ENCODE assay signal across 8 mouse cellular contexts in the genomic region with DNA sequence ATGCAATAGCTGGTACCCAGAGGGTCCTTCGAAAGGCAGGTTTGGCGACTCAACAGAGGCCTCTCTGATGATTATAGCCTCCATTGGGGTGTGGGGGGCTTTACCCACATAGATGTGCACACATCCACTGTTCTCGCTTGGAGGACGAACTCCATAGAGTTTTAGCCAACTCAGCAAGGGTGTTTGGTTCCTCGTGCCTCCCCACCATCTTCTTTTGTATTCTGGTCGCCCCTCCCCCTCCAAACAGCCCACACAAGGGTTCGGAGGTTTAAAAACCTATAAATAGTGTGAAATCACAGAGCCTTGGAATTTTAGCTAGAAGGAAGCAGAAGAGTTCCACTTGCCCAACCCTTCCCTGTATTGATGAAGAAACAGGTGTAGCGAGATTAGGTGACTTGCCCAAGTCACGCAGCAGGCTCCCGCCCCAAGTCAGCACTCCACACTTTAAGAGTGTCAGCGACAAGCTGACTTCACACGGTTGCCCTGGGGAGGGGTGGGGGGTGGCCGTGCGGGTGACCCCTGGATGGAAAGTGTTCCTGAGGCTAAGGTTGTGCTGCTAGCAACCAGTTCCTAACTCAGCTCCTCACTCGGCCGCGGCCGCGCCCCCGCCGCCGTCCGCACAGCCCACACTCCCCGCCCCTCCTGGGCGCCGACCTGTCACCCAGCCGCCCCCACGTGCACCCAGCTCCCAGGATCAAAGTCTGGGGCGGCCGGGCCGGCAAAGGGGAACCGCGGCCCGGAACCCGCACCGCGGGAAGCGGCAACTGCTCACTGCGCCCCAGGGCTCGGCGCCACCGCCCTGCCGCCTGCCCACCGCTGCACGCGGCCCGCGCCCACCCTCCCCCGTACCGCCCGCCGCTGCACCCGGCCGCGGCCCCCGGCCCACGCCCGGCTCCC. TPM values are rescaled to one million over a fixed set of nuclear protein-coding genes. Genes with fewer than 3 reads are reported as not detected.
DNase-seq lines count a peak whose midpoint lies in the region; ATAC-seq and TF ChIP-seq lines count a peak whose summit lies in the region.

No protein-coding gene starts in this region.

- H3K27ac ChIP-seq in cerebellum, adult 2 months (ENCODE audit: insufficient read depth, low read length) = no peak overlapping the region
- H3K27ac ChIP-seq in heart, postnatal 0 days (ENCODE audit: low read depth) = peak overlapping the region; percentile 63; the same call in 1 of the 2 replicates
- H3K27ac ChIP-seq in midbrain, embryonic 10.5 days (replicated peaks) = peak overlapping the region; percentile 93

- peak overlapping the region; percentile 94 for H3K4me2 ChIP-seq in heart, postnatal 0 days (ENCODE audit: low read depth, low read length)

- TF ChIP-seq EP300 in heart, postnatal 0 days (IDR thresholded peaks at IDR 0.05; ENCODE audit: low read depth) = no peak

- peaks cover 19% of the 10 kb centered on the region for H3K36me3 ChIP-seq in heart, postnatal 0 days (replicated peaks; ENCODE audit: control insufficient read depth, insufficient read depth, low read length)
- peaks cover 24% of the 10 kb centered on the region for H3K36me3 ChIP-seq in midbrain, embryonic 10.5 days

- no peaks in the 10 kb centered on the region for H3K27me3 ChIP-seq in cerebellum, adult 2 months (ENCODE audit: control insufficient read depth, insufficient read depth, low read length)
- H3K27me3 ChIP-seq in heart, postnatal 0 days (ENCODE audit: control insufficient read depth, insufficient read depth, low read length) = no peaks in the 10 kb centered on the region
- H3K27me3 ChIP-seq in midbrain, embryonic 10.5 days (ENCODE audit: low read depth, poor library complexity, severe bottlenecking) = peaks cover 18% of the 10 kb centered on the region

- H3K4me3 ChIP-seq in cerebellum, adult 2 months (replicated peaks; ENCODE audit: insufficient read depth, low read depth, low read length) = peak overlapping the region; percentile 24
- peak overlapping the region; percentile 78 for H3K4me3 ChIP-seq in heart, postnatal 0 days (ENCODE audit: low read depth, low read length)
- H3K4me3 ChIP-seq in midbrain, embryonic 10.5 days = peak overlapping the region; percentile 70

- peak; percentile 83 for DNase-seq in adrenal gland, postnatal 14 days
- no peak for DNase-seq in adrenal gland, adult 2 months
- peak; percentile 74 for DNase-seq in 3134 (ENCODE audit: extremely low read depth, insufficient read length, low spot score)
- peak in 1 of 2 experiments; percentile 18 for DNase-seq in cerebellum, adult 2 months
- DNase-seq in heart, postnatal 0 days (ENCODE audit: low spot score) = peak; percentile 42
- DNase-seq in kidney, postnatal 4 days = peak; percentile 27 to 41
- no peak for DNase-seq in midbrain, embryonic 10.5 days (ENCODE audit: low spot score)
- peak; percentile 78 for DNase-seq in thymus, postnatal 14 days

- ATAC-seq in heart, postnatal 0 days (ENCODE audit: insufficient read depth, low read depth) = peak; percentile 64

- no peak for TF ChIP-seq CTCF in cerebellum, adult 2 months (IDR thresholded peaks at IDR 0.05; ENCODE audit: borderline replicate concordance, insufficient read depth, low read depth, low read length)
- no peak for TF ChIP-seq CTCF in heart, postnatal 0 days (IDR thresholded peaks at IDR 0.05; ENCODE audit: low read depth)

- H3K9ac ChIP-seq in heart, postnatal 0 days (replicated peaks; ENCODE audit: low read depth, low read length) = peak overlapping the region; percentile 73

- WGBS in cerebellum, adult 2 months = 8% methylated on average over 46 of the region's 58 CpGs
- WGBS in heart, postnatal 0 days = 6% methylated on average over 36 of the region's 58 CpGs
- WGBS in midbrain, embryonic 10.5 days = 4% methylated on average over 45 of the region's 58 CpGs

- peaks cover 14% of the 10 kb centered on the region for H3K4me1 ChIP-seq in cerebellum, adult 2 months (ENCODE audit: control insufficient read depth, insufficient read depth, low read length)
- peaks cover 24% of the 10 kb centered on the region for H3K4me1 ChIP-seq in heart, postnatal 0 days (ENCODE audit: control insufficient read depth, insufficient read depth)
- peaks cover 45% of the 10 kb centered on the region for H3K4me1 ChIP-seq in midbrain, embryonic 10.5 days

- H3K9me3 ChIP-seq in heart, postnatal 0 days (replicated peaks; ENCODE audit: control insufficient read depth, low read length) = no peaks in the 10 kb centered on the region
- H3K9me3 ChIP-seq in midbrain, embryonic 10.5 days (replicated peaks) = no peaks in the 10 kb centered on the region

- TF ChIP-seq POLR2A in cerebellum, adult 2 months (IDR thresholded peaks at IDR 0.05; ENCODE audit: borderline replicate concordance, insufficient read depth, low read length) = no peak

RNA-seq across cellular contexts. Expression of a gene that starts 0.7 kb away (rescaled TPM):
- total RNA-seq in adrenal gland, postnatal 14 days (2021) = 17.8 and 25.2 TPM in 2 replicates
- total RNA-seq in adrenal gland, adult 2 months (2021) = 10 to 100 TPM; 18.4 to 19.3 TPM
- polyA plus RNA-seq in adrenal gland, adult 2 months (2012; rRNA removed) = 16.7 and 17.6 TPM in 2 replicates
- 14.1 and 15.3 TPM in 2 replicates for polyA plus RNA-seq in cerebellum, adult 2 months (2012; rRNA removed)
- 18.2 and 20.0 TPM in 2 replicates for total RNA-seq in heart, postnatal 0 days (2014; rRNA removed; ENCODE audit: low replicate concordance)
- polyA plus RNA-seq in heart, postnatal 0 days (2015; fragmentation: Nextera tagmentation; extraction: Ambion mirVana) = 2.6 and 3.6 TPM in 2 replicates
- polyA plus RNA-seq in midbrain, embryonic 10.5 days (2016; fragmentation: Nextera tagmentation; extraction: Ambion mirVana) = 1.2 and 1.3 TPM in 2 replicates

Comparison
In these comparisons a context has a peak if more than half of its experiments do, and no peak if none do; other contexts are left out.
1. DNase-seq: peak in adrenal gland, postnatal 14 days (single experiment), 3134 (single experiment), heart, postnatal 0 days (single experiment), kidney, postnatal 4 days (2 of 2) and thymus, postnatal 14 days (single experiment); none in adrenal gland, adult 2 months (single experiment) and midbrain, embryonic 10.5 days (single experiment).
2. H3K4me3 ChIP-seq: peak in every context shown above with its lines; median percentile 78 in heart, postnatal 0 days; 70 in midbrain, embryonic 10.5 days; 24 in cerebellum, adult 2 months.